Mouse (Mus musculus): Measurements from ENCODE around the gene Sort1. TPM values are rescaled to one million over a fixed set of nuclear protein-coding genes. Genes with fewer than 3 reads are reported as not detected.

Sort1 gene
- polyA plus RNA-seq, 1 experiment: 141 TPM

DNA sequence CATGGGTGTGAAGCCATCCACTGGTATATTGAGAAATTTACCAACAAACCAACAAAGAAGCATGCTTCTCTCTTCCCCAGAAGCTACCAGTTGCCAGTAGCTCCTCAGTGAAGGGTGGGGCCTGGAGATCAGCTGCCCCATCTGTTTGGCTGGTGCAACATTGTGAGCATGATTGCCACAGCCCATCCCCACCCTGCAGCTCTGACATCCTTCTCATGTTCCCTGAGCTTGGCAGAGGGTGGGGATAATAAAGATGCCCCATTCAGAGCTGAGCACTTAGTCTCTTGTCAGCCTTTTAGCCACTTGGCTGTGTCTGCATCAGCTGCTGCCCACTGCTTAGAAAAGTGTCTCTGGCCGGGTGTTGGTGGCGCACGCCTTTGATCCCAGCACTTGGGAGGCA lies 39.1 kb downstream of the Sort1 start:
- H3K4me3 ChIP-seq (replicated peaks; ENCODE audit: extremely low read depth, low read depth, low read length): no peak overlapping the region
- peaks cover 4% of the 10 kb centered on the region; the same call in 1 of the 2 replicates for H3K4me1 ChIP-seq (ENCODE audit: control insufficient read depth, insufficient read depth, low read length)
- 77% methylated on average over 3 of the region's 3 CpGs for WGBS
- TF ChIP-seq POLR2A (IDR thresholded peaks at IDR 0.05; ENCODE audit: borderline replicate concordance, extremely low read depth, low read depth, low read length) (no peak), CTCF (IDR thresholded peaks at IDR 0.05; ENCODE audit: insufficient read depth, low read length) (no peak)
- no peak for DNase-seq

DNA sequence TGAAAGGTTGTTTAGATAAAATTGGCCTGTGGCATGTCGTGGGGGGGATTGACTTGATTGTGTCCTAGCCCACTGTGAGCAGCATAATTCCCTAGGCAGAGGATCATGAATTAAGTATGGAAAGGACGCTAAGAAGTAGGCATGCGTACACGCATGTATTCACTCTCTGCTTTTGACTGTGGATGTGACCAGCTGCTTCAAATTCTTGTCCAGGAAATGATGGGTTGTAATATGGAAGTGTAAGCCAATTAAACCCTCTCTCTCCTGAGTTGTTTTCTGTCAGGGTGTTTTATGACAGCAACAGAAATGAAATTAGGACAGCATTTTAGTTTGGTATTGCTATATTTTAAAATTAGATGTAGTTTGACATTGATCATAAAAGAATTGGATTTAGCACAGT lies 41.0 kb downstream of the Sort1 start:
- DNase-seq: no peak
- Histone ChIP-seq H3K4me1 (ENCODE audit: control insufficient read depth, insufficient read depth, low read length) (peaks cover 10% of the 10 kb centered on the region; the same call in 1 of the 2 replicates), H3K4me3 (replicated peaks; ENCODE audit: extremely low read depth, low read depth, low read length) (no peak overlapping the region)
- WGBS: 82% methylated on average over 4 of the region's 4 CpGs
- TF ChIP-seq POLR2A (IDR thresholded peaks at IDR 0.05; ENCODE audit: borderline replicate concordance, extremely low read depth, low read depth, low read length) (no peak), CTCF (IDR thresholded peaks at IDR 0.05; ENCODE audit: insufficient read depth, low read length) (no peak)

DNA sequence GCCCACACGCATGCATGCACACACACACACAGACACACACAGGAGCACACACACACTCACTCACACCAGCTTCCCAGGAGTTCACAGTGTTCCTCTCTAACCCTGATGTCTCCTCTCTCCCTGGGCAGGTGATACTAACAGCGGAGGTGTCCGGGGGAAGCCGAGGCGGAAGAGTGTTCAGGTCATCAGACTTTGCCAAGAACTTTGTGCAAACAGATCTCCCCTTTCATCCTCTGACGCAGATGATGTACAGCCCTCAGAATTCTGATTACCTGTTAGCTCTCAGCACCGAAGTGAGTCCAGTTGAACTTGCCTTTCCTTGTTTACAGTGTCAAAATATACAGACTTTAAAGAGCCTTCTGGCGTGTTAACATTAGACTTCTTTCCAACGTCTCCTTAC lies 41.6 kb downstream of the Sort1 start:
- no peak for DNase-seq
- Histone ChIP-seq H3K4me1 (ENCODE audit: control insufficient read depth, insufficient read depth, low read length) (peaks cover 10% of the 10 kb centered on the region; the same call in 1 of the 2 replicates), H3K4me3 (replicated peaks; ENCODE audit: extremely low read depth, low read depth, low read length) (no peak overlapping the region)
- 74% methylated on average over 9 of the region's 9 CpGs for WGBS
- TF ChIP-seq POLR2A (IDR thresholded peaks at IDR 0.05; ENCODE audit: borderline replicate concordance, extremely low read depth, low read depth, low read length) (no peak), CTCF (IDR thresholded peaks at IDR 0.05; ENCODE audit: insufficient read depth, low read length) (no peak)

DNA sequence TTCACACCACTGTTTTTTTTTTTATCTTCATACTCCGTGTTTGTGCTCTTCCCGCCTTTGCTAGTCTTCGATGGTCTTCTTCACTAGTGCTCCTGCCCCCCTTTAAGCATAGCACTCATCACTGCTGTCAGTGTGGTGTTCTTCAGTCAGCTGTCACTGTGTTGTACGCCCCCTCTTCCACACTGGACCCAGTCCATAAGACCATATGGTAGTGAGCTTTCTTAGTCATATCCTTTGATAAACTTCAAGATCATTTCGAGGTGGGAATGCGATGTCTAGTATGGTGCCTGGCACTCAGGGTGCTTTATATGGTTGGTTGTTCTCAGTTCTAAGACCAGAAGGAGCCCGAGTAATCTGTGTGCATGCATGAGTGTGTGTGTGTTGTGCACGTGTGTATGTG lies 43.4 kb downstream of the Sort1 start:
- WGBS: 74% methylated on average over 8 of the region's 8 CpGs
- Histone ChIP-seq H3K4me3 (replicated peaks; ENCODE audit: extremely low read depth, low read depth, low read length) (no peak overlapping the region), H3K4me1 (ENCODE audit: control insufficient read depth, insufficient read depth, low read length) (peaks cover 10% of the 10 kb centered on the region; the same call in 1 of the 2 replicates)
- DNase-seq: no peak
- no peak for TF ChIP-seq POLR2A (IDR thresholded peaks at IDR 0.05; ENCODE audit: borderline replicate concordance, extremely low read depth, low read depth, low read length)

DNA sequence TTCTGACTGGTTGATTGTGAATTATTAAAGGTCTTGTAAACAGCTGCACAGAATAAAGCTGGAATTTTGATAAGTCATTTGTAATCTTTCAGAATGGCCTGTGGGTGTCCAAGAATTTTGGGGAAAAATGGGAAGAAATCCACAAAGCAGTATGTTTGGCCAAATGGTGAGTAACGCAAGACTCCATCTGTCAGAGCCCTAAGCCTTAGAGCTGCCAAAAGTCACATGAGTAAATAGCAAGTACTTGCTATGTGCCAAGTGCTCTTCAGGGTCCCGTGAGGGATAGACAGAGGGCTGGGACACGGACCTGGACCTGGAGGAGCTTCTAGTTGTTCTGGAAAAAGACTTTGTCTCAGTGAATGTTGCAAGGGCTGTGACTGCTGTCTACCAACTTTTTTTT lies 44.0 kb downstream of the Sort1 start:
- DNase-seq: peak; percentile 36
- H3K4me3 ChIP-seq (replicated peaks; ENCODE audit: extremely low read depth, low read depth, low read length): no peak overlapping the region
- WGBS: 28% methylated on average over 3 of the region's 3 CpGs
- H3K4me1 ChIP-seq (ENCODE audit: control insufficient read depth, insufficient read depth, low read length): peaks cover 10% of the 10 kb centered on the region; the same call in 1 of the 2 replicates
- TF ChIP-seq CTCF (IDR thresholded peaks at IDR 0.05; ENCODE audit: insufficient read depth, low read length) (no peak), POLR2A (IDR thresholded peaks at IDR 0.05; ENCODE audit: borderline replicate concordance, extremely low read depth, low read depth, low read length) (no peak)

DNA sequence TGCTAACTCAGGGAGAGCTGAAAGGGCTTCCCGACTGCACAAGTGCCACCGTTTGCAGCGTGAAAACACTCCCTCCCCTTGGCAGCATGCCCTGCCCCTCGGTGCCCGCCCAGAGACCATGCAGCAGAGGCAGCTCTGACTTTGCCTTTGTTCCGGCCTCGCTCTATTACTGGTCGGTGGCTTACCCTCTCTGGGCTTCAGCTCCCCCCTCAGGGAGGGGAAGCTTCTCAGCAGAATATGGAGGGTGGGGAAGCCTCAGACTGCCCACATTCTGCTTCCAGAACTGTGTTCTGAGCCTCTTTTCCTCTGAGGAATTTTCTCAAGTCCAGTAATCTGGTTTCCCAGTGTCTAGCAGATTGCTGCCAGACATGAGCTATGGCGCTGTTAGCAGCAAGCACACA lies 44.6 kb downstream of the Sort1 start:
- peak; percentile 73 for DNase-seq
- Histone ChIP-seq H3K4me3 (replicated peaks; ENCODE audit: extremely low read depth, low read depth, low read length) (no peak overlapping the region), H3K4me1 (ENCODE audit: control insufficient read depth, insufficient read depth, low read length) (peaks cover 10% of the 10 kb centered on the region; the same call in 1 of the 2 replicates)
- 8% methylated on average over 9 of the region's 9 CpGs for WGBS
- TF ChIP-seq CTCF (IDR thresholded peaks at IDR 0.05; ENCODE audit: insufficient read depth, low read length) (no peak), POLR2A (IDR thresholded peaks at IDR 0.05; ENCODE audit: borderline replicate concordance, extremely low read depth, low read depth, low read length) (no peak)

DNA sequence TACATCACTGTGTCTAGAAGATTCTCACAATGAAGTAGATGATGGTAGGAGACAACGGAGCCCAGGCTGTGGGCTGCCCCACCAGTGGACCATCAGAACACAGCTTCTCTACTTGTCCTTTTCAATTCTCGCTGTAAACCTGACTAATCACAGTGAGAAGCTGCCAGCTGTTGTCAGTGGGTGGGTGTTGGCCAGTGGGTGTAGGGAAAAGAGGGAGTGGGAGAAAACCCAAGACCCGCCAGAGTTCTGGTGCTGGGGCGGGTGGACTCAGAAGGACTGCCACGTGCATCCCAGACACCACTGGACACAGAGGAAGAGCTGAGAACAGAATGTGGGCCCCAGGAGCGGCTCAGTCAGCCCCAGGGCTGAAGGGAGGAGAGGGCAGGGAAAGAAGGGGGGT lies 46.9 kb downstream of the Sort1 start:
- DNase-seq: no peak
- TF ChIP-seq POLR2A (IDR thresholded peaks at IDR 0.05; ENCODE audit: borderline replicate concordance, extremely low read depth, low read depth, low read length) (no peak), CTCF (IDR thresholded peaks at IDR 0.05; ENCODE audit: insufficient read depth, low read length) (no peak)
- H3K4me3 ChIP-seq (replicated peaks; ENCODE audit: extremely low read depth, low read depth, low read length): no peak overlapping the region
- H3K4me1 ChIP-seq (ENCODE audit: control insufficient read depth, insufficient read depth, low read length): peaks cover 8% of the 10 kb centered on the region; the same call in 1 of the 2 replicates
- 87% methylated on average over 6 of the region's 6 CpGs for WGBS

DNA sequence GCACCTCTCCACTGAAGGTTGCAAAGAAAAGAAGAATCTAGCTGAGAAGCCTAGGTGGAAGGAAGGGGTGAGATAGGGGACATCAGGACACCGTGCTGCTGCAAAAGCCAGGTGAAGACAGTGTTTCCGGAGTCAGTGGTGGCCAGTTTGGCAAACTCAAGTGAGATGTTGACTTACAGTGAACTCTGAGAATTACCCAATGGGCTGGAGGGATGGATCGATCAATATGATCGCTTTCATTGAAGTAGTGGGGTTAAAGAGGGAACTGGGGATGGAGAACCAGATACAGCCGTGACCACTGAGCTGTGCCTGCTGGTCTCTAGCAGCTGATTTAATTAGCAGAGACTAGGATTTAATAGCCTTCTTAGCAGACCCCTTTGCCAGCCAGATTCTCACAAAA lies 53.0 kb downstream of the Sort1 start:
- WGBS: 92% methylated on average over 5 of the region's 5 CpGs
- DNase-seq: no peak
- TF ChIP-seq CTCF (IDR thresholded peaks at IDR 0.05; ENCODE audit: insufficient read depth, low read length): no peak
- Histone ChIP-seq H3K4me3 (replicated peaks; ENCODE audit: extremely low read depth, low read depth, low read length) (no peak overlapping the region), H3K4me1 (ENCODE audit: control insufficient read depth, insufficient read depth, low read length) (no peaks in the 10 kb centered on the region; the same call in 1 of the 2 replicates)

DNA sequence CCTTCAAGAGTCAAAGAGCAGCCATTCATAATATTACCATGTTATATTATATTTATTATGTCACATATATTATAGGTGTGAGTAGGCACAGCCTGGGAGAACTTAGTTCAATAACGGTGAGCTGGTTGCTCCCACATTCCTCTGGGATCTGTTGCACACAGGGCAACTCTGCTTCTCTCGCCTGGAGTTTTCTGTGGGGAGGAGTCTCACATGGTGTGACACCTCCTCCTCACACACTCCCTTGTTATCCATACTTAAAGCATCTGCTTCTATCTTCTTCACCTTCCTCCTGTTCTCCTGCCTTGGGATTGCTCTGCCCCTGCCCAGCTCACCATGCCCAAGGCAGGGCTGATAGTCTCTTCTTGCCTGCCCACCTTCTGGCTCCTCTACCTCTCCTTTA lies 57.2 kb downstream of the Sort1 start:
- DNase-seq: no peak
- TF ChIP-seq CTCF (IDR thresholded peaks at IDR 0.05; ENCODE audit: insufficient read depth, low read length) (no peak), POLR2A (IDR thresholded peaks at IDR 0.05; ENCODE audit: borderline replicate concordance, extremely low read depth, low read depth, low read length) (no peak)
- WGBS: 85% methylated on average over 2 of the region's 2 CpGs
- Histone ChIP-seq H3K4me3 (replicated peaks; ENCODE audit: extremely low read depth, low read depth, low read length) (no peak overlapping the region), H3K4me1 (ENCODE audit: control insufficient read depth, insufficient read depth, low read length) (no peaks in the 10 kb centered on the region; the same call in 1 of the 2 replicates)

DNA sequence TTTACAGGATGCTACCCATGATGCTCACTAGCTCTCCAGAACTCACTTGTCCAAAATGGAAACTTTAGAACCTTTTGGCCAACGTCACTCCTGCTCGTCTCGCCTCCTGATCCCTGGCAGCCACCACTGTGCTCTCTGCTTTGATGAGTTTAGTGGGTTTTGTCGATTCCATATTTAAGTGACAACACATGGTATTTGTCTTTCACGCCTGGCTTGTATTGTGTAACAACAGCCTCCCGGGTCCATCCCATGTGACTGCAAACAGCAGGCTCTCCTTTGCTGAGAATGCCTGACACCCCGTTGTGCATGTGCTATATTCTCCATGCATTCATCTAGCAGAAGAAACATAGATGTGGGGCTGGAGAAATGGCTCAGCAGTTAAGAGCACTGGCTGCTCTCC lies 58.3 kb downstream of the Sort1 start:
- no peak for TF ChIP-seq CTCF (IDR thresholded peaks at IDR 0.05; ENCODE audit: insufficient read depth, low read length)
- no peak for DNase-seq
- Histone ChIP-seq H3K4me1 (ENCODE audit: control insufficient read depth, insufficient read depth, low read length) (no peaks in the 10 kb centered on the region; the same call in 1 of the 2 replicates), H3K4me3 (replicated peaks; ENCODE audit: extremely low read depth, low read depth, low read length) (no peak overlapping the region)
- 66% methylated on average over 7 of the region's 7 CpGs for WGBS

DNA sequence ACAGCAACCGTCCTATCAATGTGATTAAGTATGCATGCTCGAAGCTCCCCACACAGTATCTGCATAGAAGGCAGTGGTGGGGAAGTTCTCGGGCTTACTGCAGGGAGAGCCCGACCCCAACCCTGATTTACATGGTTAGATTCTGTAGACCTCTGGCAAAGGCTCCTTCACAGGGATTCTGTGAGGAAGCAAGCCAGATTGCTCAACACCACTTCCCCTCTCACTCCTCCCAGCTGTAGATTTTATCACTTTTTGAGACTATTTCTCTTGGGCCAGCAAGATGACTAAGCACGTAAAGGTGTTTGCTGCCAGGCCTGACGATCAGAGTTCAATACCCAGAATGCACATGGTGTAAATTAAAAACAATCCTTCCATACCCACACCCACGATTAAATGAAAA lies 62.0 kb downstream of the Sort1 start:
- Histone ChIP-seq H3K4me3 (replicated peaks; ENCODE audit: extremely low read depth, low read depth, low read length) (no peak overlapping the region), H3K4me1 (ENCODE audit: control insufficient read depth, insufficient read depth, low read length) (no peaks in the 10 kb centered on the region; the same call in 1 of the 2 replicates)
- no peak for DNase-seq
- WGBS: 70% methylated on average over 7 of the region's 7 CpGs
- TF ChIP-seq POLR2A (IDR thresholded peaks at IDR 0.05; ENCODE audit: borderline replicate concordance, extremely low read depth, low read depth, low read length) (no peak), CTCF (IDR thresholded peaks at IDR 0.05; ENCODE audit: insufficient read depth, low read length) (no peak)

Data from lung, adult 2 months (tissue).